In genomic region chr1:55210202-55210965, GRCm38 (mm10) we compare ENCODE assay signal across 8 mouse cellular contexts. TPM values are rescaled to one million over a fixed set of nuclear protein-coding genes. Genes with fewer than 3 reads are reported as not detected.
DNase-seq lines count a peak whose midpoint lies in the region; ATAC-seq and TF ChIP-seq lines count a peak whose summit lies in the region.

No protein-coding gene starts in this region.

- H3K9me3 ChIP-seq in liver, embryonic 12.5 days (replicated peaks) = no peaks in the 10 kb centered on the region

- TF ChIP-seq CTCF in kidney, adult 2 months (conservative IDR thresholded peaks at IDR 0.05; ENCODE audit: insufficient read depth, insufficient read length, low read depth, low read length) = no peak

- H3K4me1 ChIP-seq in kidney, adult 2 months (ENCODE audit: control insufficient read depth, insufficient read depth, low read length) = no peaks in the 10 kb centered on the region; the same call in 1 of the 2 replicates
- H3K4me1 ChIP-seq in liver, embryonic 12.5 days = peaks cover 11% of the 10 kb centered on the region

- ATAC-seq in liver, embryonic 12.5 days = no peak
- ATAC-seq in erythroid progenitor cell, adult 5-6 weeks (replicated peaks; ENCODE audit: low FRiP score, poor library complexity, severe bottlenecking) = no peak

- DNase-seq in kidney, adult 2 months = peak; percentile 42
- DNase-seq in kidney, adult 9 months = no peak
- DNase-seq in c-Kit-positive CD71-positive TER-119-negative erythroid progenitor cells, embryonic 14.5 days (ENCODE audit: low read depth) = peak; percentile 7
- peak; percentile 77 for DNase-seq in thymus, postnatal 0 days (ENCODE audit: low spot score)
- DNase-seq in urinary bladder, adult 18-20 months (ENCODE audit: low spot score in 2 of 2) = no peak
- no peak for DNase-seq in layer of hippocampus, adult 18-20 months (ENCODE audit: low spot score in 2 of 2)

- H3K4me3 ChIP-seq in kidney, adult 2 months (ENCODE audit: insufficient read depth, low read depth, low read length) = no peak overlapping the region
- H3K4me3 ChIP-seq in liver, embryonic 12.5 days = no peak overlapping the region

- no peak overlapping the region for H3K9ac ChIP-seq in liver, embryonic 12.5 days

- H3K36me3 ChIP-seq in kidney, adult 2 months (ENCODE audit: control insufficient read depth, insufficient read depth, low read length) = no peaks in the 10 kb centered on the region
- H3K36me3 ChIP-seq in liver, embryonic 12.5 days = no peaks in the 10 kb centered on the region

- 48% methylated on average over 12 of the region's 12 CpGs for WGBS in kidney, adult 2 months
- 28% methylated on average over 12 of the region's 12 CpGs for WGBS in liver, embryonic 12.5 days (ENCODE audit: insufficient replicate concordance)

- peak overlapping the region; percentile 26 for H3K4me2 ChIP-seq in liver, embryonic 12.5 days

- no peak for TF ChIP-seq POLR2A in kidney, adult 2 months (IDR thresholded peaks at IDR 0.05; ENCODE audit: low read depth, low read length)

- H3K27ac ChIP-seq in kidney, adult 2 months (ENCODE audit: insufficient read depth, low read depth, low read length) = no peak overlapping the region
- no peak overlapping the region for H3K27ac ChIP-seq in liver, embryonic 12.5 days

- H3K27me3 ChIP-seq in kidney, adult 2 months (replicated peaks; ENCODE audit: control insufficient read depth, insufficient read depth, low read length) = no peaks in the 10 kb centered on the region
- no peaks in the 10 kb centered on the region for H3K27me3 ChIP-seq in liver, embryonic 12.5 days (replicated peaks)

RNA-seq across cellular contexts. Expression of gene Rftn2, which starts 16.2 kb away (rescaled TPM):
- 1.7 and 2.2 TPM in 2 replicates for polyA plus RNA-seq in kidney, adult 2 months (2012; rRNA removed)
- polyA plus RNA-seq in liver, embryonic 12.5 days (2016; fragmentation: Nextera tagmentation; extraction: Ambion mirVana) = 1.2 TPM in 2 replicates
- polyA plus RNA-seq in thymus, postnatal 0 days (2015; fragmentation: Nextera tagmentation; extraction: Ambion mirVana) = 0.80 and 1.1 TPM in 2 replicates
- 10 to 100 TPM; 35.6 to 36.4 TPM for total RNA-seq in layer of hippocampus, adult 18-20 months (2021)
- not detected in 2 replicates for total RNA-seq in erythroid progenitor cell, adult 5-6 weeks (2015; ENCODE audit: low replicate concordance)
- total RNA-seq in erythroid progenitor cell, adult 5-6 weeks (2017; ENCODE audit: low replicate concordance) = not detected in 2 replicates

RNA-seq across cellular contexts. Expression of gene Mars2, which starts 26.6 kb away (rescaled TPM):
- 1.6 and 1.9 TPM in 2 replicates for polyA plus RNA-seq in kidney, adult 2 months (2012; rRNA removed)
- 4.2 TPM in 2 replicates for polyA plus RNA-seq in liver, embryonic 12.5 days (2016; fragmentation: Nextera tagmentation; extraction: Ambion mirVana)
- polyA plus RNA-seq in thymus, postnatal 0 days (2015; fragmentation: Nextera tagmentation; extraction: Ambion mirVana) = 3.5 and 3.8 TPM in 2 replicates
- 1 to 10 TPM; 8.1 to 8.6 TPM for total RNA-seq in layer of hippocampus, adult 18-20 months (2021)
- 0.84 and 1.4 TPM in 2 replicates for total RNA-seq in erythroid progenitor cell, adult 5-6 weeks (2015; ENCODE audit: low replicate concordance)
- total RNA-seq in erythroid progenitor cell, adult 5-6 weeks (2017; ENCODE audit: low replicate concordance) = 2.7 and 3.7 TPM in 2 replicates

Comparison
In these comparisons a context has a peak if more than half of its experiments do, and no peak if none do; other contexts are left out.
1. DNase-seq: peak in kidney, adult 2 months (single experiment), c-Kit-positive CD71-positive TER-119-negative erythroid progenitor cells, embryonic 14.5 days (single experiment) and thymus, postnatal 0 days (single experiment); none in kidney, adult 9 months (single experiment), urinary bladder, adult 18-20 months (0 of 2) and layer of hippocampus, adult 18-20 months (0 of 2).